Mouse (Mus musculus): ENCODE results near the gene Gm13289.
"Not testable (repeated sequence)": the region's sequence is repeated elsewhere in the genome, so short reads cannot be mapped to it uniquely, and the experiment has no call there.

Gene Gm13289

GRCm38 (mm10) chr4:88776622-88777021, at the start of gene Gm13289:
Gm13289 (plus strand) TSS chr4:88776922.
- DNase-seq (ENCODE audit: low read depth, low spot score) = not testable (repeated sequence)

- DNase-seq (ENCODE audit: low read depth, low spot score) = no peak
Observed at GRCm38 (mm10) chr4:88727324-88727723, 49.4 kb upstream of the Gm13289 start.

GRCm38 (mm10) chr4:88738480-88738879, 38.2 kb upstream of the Gm13289 start:
- peak; percentile 36 for DNase-seq (ENCODE audit: low read depth, low spot score)

GRCm38 (mm10) chr4:88739036-88739435, 37.7 kb upstream of the Gm13289 start:
- DNase-seq (ENCODE audit: low read depth, low spot score) = no peak

- no peak for DNase-seq (ENCODE audit: low read depth, low spot score)
Observed at GRCm38 (mm10) chr4:88741426-88741825, 35.3 kb upstream of the Gm13289 start.

- DNase-seq (ENCODE audit: low read depth, low spot score) = no peak
Observed at GRCm38 (mm10) chr4:88742771-88743371, 33.9 kb upstream of the Gm13289 start.

GRCm38 (mm10) chr4:88744207-88744606, 32.5 kb upstream of the Gm13289 start:
- no peak for DNase-seq (ENCODE audit: low read depth, low spot score)

- DNase-seq (ENCODE audit: low read depth, low spot score) = no peak
Observed at GRCm38 (mm10) chr4:88749926-88750325, 26.8 kb upstream of the Gm13289 start.

GRCm38 (mm10) chr4:88754818-88755340, 21.8 kb upstream of the Gm13289 start, which contains the start of gene Gm13271:
Gm13271 (plus strand) TSS chr4:88754868.
- DNase-seq (ENCODE audit: low read depth, low spot score) = not testable (repeated sequence)

- not testable (repeated sequence) for DNase-seq (ENCODE audit: low read depth, low spot score)
Observed at GRCm38 (mm10) chr4:88756581-88757513, 19.9 kb upstream of the Gm13289 start.

- DNase-seq (ENCODE audit: low read depth, low spot score) = peak; percentile 60
Observed at GRCm38 (mm10) chr4:88757628-88758031, 19.1 kb upstream of the Gm13289 start.

GRCm38 (mm10) chr4:88758751-88759150, 18.0 kb upstream of the Gm13289 start:
- DNase-seq (ENCODE audit: low read depth, low spot score) = not testable (repeated sequence)

- not testable (repeated sequence) for DNase-seq (ENCODE audit: low read depth, low spot score)
Observed at GRCm38 (mm10) chr4:88759610-88760268, 17.0 kb upstream of the Gm13289 start, which contains the start of gene Gm13283. Gm13283 (plus strand) TSS chr4:88760119.

- DNase-seq (ENCODE audit: low read depth, low spot score) = peak; percentile 38
Observed at GRCm38 (mm10) chr4:88760431-88760830, 16.3 kb upstream of the Gm13289 start.

- not testable (repeated sequence) for DNase-seq (ENCODE audit: low read depth, low spot score)
Observed at GRCm38 (mm10) chr4:88761776-88762175, 14.9 kb upstream of the Gm13289 start.

- DNase-seq (ENCODE audit: low read depth, low spot score) = not testable (repeated sequence)
Observed at GRCm38 (mm10) chr4:88762341-88762740, 14.4 kb upstream of the Gm13289 start.

- DNase-seq (ENCODE audit: low read depth, low spot score) = peak; percentile 16
Observed at GRCm38 (mm10) chr4:88763384-88764018, 13.2 kb upstream of the Gm13289 start.

GRCm38 (mm10) chr4:88773534-88773933, 3.2 kb upstream of the Gm13289 start, which contains the start of gene Gm13290:
Gm13290 (plus strand) TSS chr4:88773834.
- not testable (repeated sequence) for DNase-seq (ENCODE audit: low read depth, low spot score)

GRCm38 (mm10) chr4:88779550-88779949, 2.8 kb downstream of the Gm13289 start, which contains the start of gene Gm13272:
Gm13272 (plus strand) TSS chr4:88779850.
- not testable (repeated sequence) for DNase-seq (ENCODE audit: low read depth, low spot score)

- DNase-seq (ENCODE audit: low read depth, low spot score) = not testable (repeated sequence)
Observed at GRCm38 (mm10) chr4:88780320-88780719, 3.6 kb downstream of the Gm13289 start.

- not testable (repeated sequence) for DNase-seq (ENCODE audit: low read depth, low spot score)
Observed at GRCm38 (mm10) chr4:88781831-88782230, 5.1 kb downstream of the Gm13289 start, which contains the start of gene Ifnz. Ifnz (plus strand) TSS chr4:88782131.

Measured in retina, adult 2 months (tissue).